Mouse (Mus musculus) stomach, embryonic 14.5 days (tissue): ENCODE data around the gene Slc22a12. TPM values are rescaled to one million over a fixed set of nuclear protein-coding genes. Genes with fewer than 3 reads are reported as not detected.
A peak's percentile ranks its signal among the peaks of the same experiment; 100 is the strongest.

Experiments used
- ATAC-seq: fragments of 200-750 bp; cut with Nextera tagmentation; 2 replicates; pipeline ENCODE4 v1.8.0; 2017; ENCODE audit warnings: low read depth, moderate TSS enrichment; ENCODE audit not compliant: insufficient number of reproducible peaks, insufficient read depth, low FRiP score
- H3K27ac ChIP-seq: fragments of 300-500 bp; sonication (generic); 2 replicates; pipeline ENCODE4 v1.5.1; 2014; ENCODE audit warnings: mild to moderate bottlenecking, low read length, moderate library complexity, mixed read lengths
- H3K27me3 ChIP-seq: fragments of 300-500 bp; sonication (generic); 2 replicates; pipeline ENCODE4 v1.6.1; 2014; ENCODE audit warnings: low read length, control low read depth, mixed read lengths; ENCODE audit not compliant: control insufficient read depth, insufficient read depth
- H3K36me3 ChIP-seq: fragments of 300-500 bp; sonication (generic); 2 replicates; pipeline ENCODE4 v1.6.1; 2014; ENCODE audit warnings: mild to moderate bottlenecking, control low read depth, low read length, moderate library complexity, mixed read lengths; ENCODE audit not compliant: control insufficient read depth, insufficient read depth
- H3K4me1 ChIP-seq: fragments of 300-500 bp; sonication (generic); 2 replicates; pipeline ENCODE4 v1.6.1; 2014; ENCODE audit warnings: low read length, control low read depth, mixed read lengths; ENCODE audit not compliant: control insufficient read depth, insufficient read depth
- H3K4me2 ChIP-seq: fragments of 300-500 bp; sonication (generic); replicated peaks from 2 replicates; pipeline ENCODE4 v1.6.1; 2014; ENCODE audit warnings: low read depth, low read length, control low read depth
- H3K4me3 ChIP-seq: fragments of 300-500 bp; sonication (generic); 2 replicates; pipeline ENCODE4 v1.5.1; 2014; ENCODE audit warnings: low read depth, low read length, control low read depth
- H3K9ac ChIP-seq: fragments of 300-500 bp; sonication (generic); replicated peaks from 2 replicates; pipeline ENCODE4 v1.6.1; 2014; ENCODE audit warnings: low read depth, mild to moderate bottlenecking, control low read depth, low read length, moderate library complexity, mixed read lengths
- H3K9me3 ChIP-seq: fragments of 300-500 bp; sonication (generic); 2 replicates; pipeline ENCODE4 v1.6.1; 2016; ENCODE audit warnings: low read depth, low read length, control low read depth; ENCODE audit not compliant: control insufficient read depth
- whole genome bisulfite sequencing: fragments of 180-500 bp; shearing (Covaris S2); extraction: QIAGEN DNeasy Blood & Tissue Kit; methylation state at CpG from one replicate; pipeline ENCODE4 v1.1.7; 2014; 5-methylcytosine and 5-hydroxymethylcytosine counted together
- polyA plus RNA-seq: library from polyadenylated mRNA; unstranded; fragments of >200 nt; fragmentation: Nextera tagmentation; extraction: Ambion mirVana; gene quantifications from 2 replicates; pipeline ENCODE4 v1.2.1, GENCODE M21; 2014

Gene Slc22a12
- polyA plus RNA-seq, 1 experiment from 2014 or later = not detected

DNA sequence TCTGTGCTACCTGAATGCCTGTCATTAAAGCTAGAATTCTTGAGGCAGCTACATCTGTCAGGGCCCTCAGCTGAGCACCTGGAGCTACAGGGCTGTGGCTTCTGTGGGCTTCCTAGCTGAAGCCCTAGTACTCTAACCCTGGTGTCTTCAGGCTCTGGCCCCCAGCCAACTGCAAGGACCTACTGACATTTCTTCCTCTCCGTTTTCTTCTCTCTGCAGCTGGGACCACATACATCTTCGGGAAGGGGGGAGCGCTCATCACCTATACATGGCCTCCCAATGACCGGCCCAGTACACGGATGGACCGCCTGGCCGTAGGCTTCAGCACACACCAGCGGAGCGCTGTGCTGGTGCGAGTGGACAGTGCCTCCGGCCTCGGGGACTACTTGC lies 38.2 kb downstream of the Slc22a12 start:
- 0 out of 2 replicates have a peak, but pooled peaks cover 16% of the 10 kb centered on the region for H3K4me1 ChIP-seq
- H3K27ac ChIP-seq = no peak overlapping the region
- H3K36me3 ChIP-seq = no peaks in the 10 kb centered on the region
- no peak overlapping the region for H3K4me3 ChIP-seq
- no peak overlapping the region for H3K9ac ChIP-seq
- 81% methylated on average over 12 of the region's 12 CpGs for WGBS
- H3K4me2 ChIP-seq = no peak overlapping the region
- H3K9me3 ChIP-seq = no peaks in the 10 kb centered on the region
- H3K27me3 ChIP-seq = peaks cover 20% of the 10 kb centered on the region
- ATAC-seq = no peak

DNA sequence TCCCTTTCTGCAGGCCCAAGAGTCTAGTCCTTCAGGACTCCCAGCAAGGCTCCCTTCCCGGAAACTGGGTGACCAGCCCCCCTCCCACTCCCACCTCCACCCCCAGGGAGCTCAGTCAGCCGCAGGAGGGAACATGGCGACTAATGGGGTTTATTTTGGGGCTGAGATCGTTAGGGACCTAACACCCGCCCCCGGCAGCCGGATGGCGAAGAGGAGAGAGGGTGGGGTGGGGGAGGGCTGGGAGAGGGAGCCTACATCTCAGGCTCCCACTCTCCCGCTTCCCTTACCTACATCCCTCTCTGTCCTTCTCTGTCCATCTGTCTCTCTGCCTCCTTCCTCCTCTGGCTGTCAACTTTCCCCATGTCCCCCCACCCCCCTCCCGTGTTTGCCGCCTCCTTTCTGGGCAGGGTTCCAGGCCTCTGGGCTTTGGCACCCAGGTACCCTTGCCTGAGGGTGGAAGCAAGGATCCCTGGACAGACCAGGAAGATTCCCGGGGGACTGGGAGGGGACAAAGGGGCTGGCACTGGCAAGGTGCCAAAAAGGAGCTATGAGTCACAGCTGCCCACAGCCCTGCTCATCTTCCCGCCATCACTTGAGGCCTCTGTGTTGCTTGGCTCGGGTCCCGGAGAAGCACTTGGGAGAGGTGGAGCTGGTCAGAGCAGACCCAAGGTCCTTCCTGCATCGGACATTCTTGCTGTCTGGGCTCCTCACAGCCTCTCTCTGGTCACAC lies 38.7 kb downstream of the Slc22a12 start:
- no peak overlapping the region for H3K4me3 ChIP-seq
- 36% methylated on average over 13 of the region's 16 CpGs for WGBS
- no peak overlapping the region for H3K4me2 ChIP-seq
- no peaks in the 10 kb centered on the region for H3K9me3 ChIP-seq
- ATAC-seq = no peak
- H3K36me3 ChIP-seq = no peaks in the 10 kb centered on the region
- H3K27ac ChIP-seq = no peak overlapping the region
- H3K9ac ChIP-seq = no peak overlapping the region
- peaks cover 26% of the 10 kb centered on the region for H3K27me3 ChIP-seq
- 0 out of 2 replicates have a peak, but pooled peaks cover 16% of the 10 kb centered on the region for H3K4me1 ChIP-seq

DNA sequence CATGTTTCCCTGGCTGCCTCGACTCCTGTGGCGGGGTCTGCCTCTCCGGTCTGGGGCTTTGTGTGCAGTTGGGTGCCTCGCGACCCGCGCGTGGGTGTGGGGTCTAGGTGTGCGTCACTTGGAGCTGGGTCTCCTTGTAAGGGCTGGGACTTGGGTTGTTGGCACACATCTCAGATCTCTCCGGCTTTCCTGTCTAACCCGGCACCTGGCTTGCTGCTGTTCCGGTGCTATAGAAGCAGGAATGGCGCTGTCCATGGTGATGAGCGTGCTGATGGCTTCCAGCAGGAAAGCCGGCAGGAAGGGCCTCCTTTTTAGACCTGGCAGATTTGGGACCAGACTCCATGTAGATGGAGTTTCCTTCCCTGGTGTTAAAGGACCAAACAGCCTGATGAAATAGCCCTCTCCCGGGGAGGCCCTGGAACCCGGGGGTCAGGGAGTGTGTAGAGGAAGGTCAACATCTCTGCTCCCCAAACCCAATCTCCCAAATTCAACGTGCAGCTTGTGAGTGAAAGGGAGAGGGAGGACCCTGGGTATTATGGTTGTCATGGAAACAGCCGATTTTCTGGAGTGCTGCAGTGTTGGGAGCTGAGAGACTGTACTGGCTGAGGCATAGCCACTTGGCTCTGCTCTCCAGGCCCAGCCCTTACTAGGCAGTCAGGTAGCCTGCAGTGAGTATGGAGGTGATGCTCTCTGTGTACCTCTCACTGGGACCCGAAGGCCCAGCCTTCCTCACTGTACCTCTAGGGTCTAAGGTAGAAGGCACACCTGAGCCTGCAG lies 40.1 kb downstream of the Slc22a12 start:
- no peaks in the 10 kb centered on the region for H3K9me3 ChIP-seq
- H3K27ac ChIP-seq = no peak overlapping the region
- H3K4me2 ChIP-seq = peak overlapping the region; percentile 60
- WGBS = 4% methylated on average over 20 of the region's 20 CpGs
- H3K27me3 ChIP-seq = peaks cover 40% of the 10 kb centered on the region
- peak overlapping the region; percentile 25 for H3K4me3 ChIP-seq
- H3K9ac ChIP-seq = no peak overlapping the region
- no peaks in the 10 kb centered on the region for H3K36me3 ChIP-seq
- H3K4me1 ChIP-seq = peaks cover 20% of the 10 kb centered on the region; the same call in 1 of the 2 replicates
- ATAC-seq = peak; percentile 29; the same call in 1 of the 2 replicates

DNA sequence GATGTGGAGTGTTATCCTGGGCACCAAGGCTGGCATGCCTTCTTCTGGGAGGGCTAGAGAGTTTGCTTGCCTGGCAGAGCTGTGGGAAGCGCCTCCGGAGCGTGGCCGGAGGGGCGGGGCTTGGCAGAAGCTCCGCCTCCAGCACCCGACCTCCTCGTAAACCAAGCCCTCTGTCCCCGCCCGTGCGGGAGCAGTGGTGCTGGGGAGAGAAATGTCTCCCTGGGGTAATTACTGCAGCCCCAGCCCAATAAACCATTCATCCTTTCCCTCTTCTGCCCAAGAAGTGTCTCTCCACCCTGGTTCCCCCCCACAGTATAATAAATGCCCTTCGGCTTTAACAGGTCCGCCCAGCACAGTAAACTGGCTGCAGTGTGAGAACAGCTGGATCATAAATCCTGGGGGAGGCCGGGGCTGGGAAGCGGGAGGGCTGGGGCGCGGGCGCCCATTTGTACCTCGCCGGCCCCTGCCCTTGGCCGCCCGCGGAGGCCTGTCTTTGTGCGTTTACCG lies 40.7 kb downstream of the Slc22a12 start:
- under 1% methylated on average over 25 of the region's 25 CpGs for WGBS
- H3K9ac ChIP-seq = no peak overlapping the region
- no peaks in the 10 kb centered on the region for H3K36me3 ChIP-seq
- peak; percentile 10; the same call in 1 of the 2 replicates for ATAC-seq
- H3K27ac ChIP-seq = no peak overlapping the region
- peaks cover 20% of the 10 kb centered on the region; the same call in 1 of the 2 replicates for H3K4me1 ChIP-seq
- H3K27me3 ChIP-seq = peaks cover 40% of the 10 kb centered on the region
- no peaks in the 10 kb centered on the region for H3K9me3 ChIP-seq
- H3K4me2 ChIP-seq = peak overlapping the region; percentile 60
- peak overlapping the region; percentile 25 for H3K4me3 ChIP-seq

DNA sequence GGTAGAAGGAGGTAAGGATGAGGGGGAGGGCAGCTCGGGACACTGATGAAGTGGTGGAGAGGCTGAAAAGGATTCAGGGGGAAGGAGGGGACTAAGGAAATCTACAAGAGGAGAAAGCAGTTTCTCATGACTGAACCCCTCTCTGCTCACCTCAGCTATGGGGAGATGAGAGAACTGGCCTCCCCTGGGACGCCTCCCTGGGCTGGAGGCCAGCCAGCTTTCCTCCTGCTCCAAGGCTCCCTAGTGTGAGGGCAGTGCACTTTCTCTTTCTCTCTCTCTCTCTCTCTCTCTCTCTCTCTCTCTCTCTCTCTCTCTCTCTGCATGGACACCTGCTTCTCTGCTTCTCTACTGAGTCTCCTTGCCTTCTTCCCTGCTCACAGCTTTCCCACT lies 42.2 kb downstream of the Slc22a12 start:
- Histone ChIP-seq H3K4me2 (no peak overlapping the region), H3K4me1 (peaks cover 20% of the 10 kb centered on the region; the same call in 1 of the 2 replicates), H3K27ac (no peak overlapping the region), H3K4me3 (no peak overlapping the region), H3K36me3 (no peaks in the 10 kb centered on the region), H3K9me3 (no peaks in the 10 kb centered on the region), H3K9ac (no peak overlapping the region), H3K27me3 (peaks cover 34% of the 10 kb centered on the region)
- ATAC-seq = no peak
- whole genome bisulfite sequencing = 49% methylated on average over 2 of the region's 2 CpGs

DNA sequence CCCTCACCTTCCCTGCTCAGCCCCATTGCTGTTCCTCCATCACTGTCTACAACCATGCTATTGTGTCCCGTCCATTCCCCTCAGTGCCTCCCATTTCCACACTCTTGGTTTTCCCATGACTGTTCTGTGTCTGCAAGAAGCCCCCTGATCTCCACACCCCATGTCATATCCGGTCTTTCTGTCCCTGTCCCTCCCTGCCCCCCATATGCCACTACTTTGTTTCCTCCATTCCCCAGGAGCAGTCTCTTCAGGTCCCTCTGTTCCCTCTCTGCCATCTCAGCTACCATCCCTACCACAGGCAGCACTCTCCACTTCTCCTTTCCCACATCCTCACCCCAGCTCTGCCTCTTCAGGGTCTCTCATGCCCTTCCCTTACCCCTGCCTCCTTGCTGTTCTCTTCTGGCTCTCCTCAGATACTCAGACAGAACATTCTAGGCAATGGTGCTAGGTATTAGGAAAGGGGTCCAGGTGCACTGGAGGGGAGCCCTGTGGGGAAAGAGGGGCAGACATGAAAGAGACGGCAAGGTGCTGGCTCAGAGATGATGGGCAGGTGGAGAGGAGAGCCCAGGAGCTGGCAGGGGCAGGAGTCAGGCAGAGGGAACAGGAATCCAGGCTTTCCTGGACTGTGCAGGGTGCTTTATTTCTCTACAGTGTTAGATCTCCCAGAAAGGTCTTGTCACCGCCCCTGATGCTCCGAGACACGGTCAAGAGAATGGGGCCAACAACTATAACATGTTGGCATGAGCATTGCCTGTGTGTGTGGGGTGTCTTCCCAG lies 42.8 kb downstream of the Slc22a12 start:
- Histone ChIP-seq H3K4me1 (peaks cover 20% of the 10 kb centered on the region; the same call in 1 of the 2 replicates), H3K36me3 (no peaks in the 10 kb centered on the region), H3K9ac (no peak overlapping the region), H3K4me2 (no peak overlapping the region), H3K4me3 (no peak overlapping the region), H3K9me3 (no peaks in the 10 kb centered on the region), H3K27ac (no peak overlapping the region), H3K27me3 (peaks cover 36% of the 10 kb centered on the region)
- no peak for ATAC-seq
- WGBS = 48% methylated on average over 6 of the region's 6 CpGs

DNA sequence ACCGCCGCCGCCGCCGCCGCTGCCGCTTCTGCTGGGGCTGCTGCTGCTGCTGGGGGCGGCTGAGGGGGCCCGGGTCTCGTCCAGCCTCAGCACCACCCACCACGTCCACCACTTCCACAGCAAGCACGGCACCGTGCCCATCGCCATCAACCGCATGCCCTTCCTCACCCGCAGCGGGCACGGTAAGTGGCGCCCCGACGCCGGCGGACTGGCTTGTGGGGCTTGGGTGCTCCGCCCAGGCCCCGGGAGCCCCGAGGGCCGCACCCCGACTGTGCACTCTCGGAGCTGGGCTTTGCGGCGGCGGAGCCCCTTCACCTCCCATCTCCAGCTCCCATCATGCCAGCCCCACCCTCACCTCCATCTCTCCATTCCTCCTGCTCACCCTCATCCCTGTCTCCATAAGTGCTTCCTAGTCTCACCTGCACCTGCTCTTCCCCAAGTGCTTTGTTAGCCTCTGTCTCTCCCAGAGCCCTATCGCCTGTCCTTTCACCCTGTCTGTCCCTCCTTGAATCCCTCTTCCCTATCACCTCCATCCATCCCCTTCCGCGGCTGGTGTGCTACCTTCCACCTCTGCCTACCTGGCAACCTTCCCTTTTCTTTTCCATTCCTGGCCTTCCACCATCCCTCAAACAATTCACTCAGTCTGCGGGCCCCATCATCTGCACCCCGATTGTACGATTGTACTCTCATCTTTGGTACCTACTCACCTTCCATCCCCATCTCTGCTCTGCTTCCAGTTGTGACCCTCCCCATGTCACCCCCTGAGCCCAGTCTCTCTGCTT lies 44.3 kb downstream of the Slc22a12 start:
- no peak for ATAC-seq
- peaks cover 39% of the 10 kb centered on the region for H3K27me3 ChIP-seq
- no peaks in the 10 kb centered on the region for H3K9me3 ChIP-seq
- peaks cover 13% of the 10 kb centered on the region; the same call in 1 of the 2 replicates for H3K4me1 ChIP-seq
- no peak overlapping the region for H3K27ac ChIP-seq
- H3K9ac ChIP-seq = peak overlapping the region; percentile 25; the same call in 1 of the 2 replicates
- peak overlapping the region; percentile 87 for H3K4me2 ChIP-seq
- peak overlapping the region; percentile 47 for H3K4me3 ChIP-seq
- WGBS = 6% methylated on average over 29 of the region's 38 CpGs
- H3K36me3 ChIP-seq = no peaks in the 10 kb centered on the region
